Mouse (Mus musculus) kidney, embryonic 14.5 days (tissue): ENCODE measurements around the gene D430041D05Rik. TPM values are rescaled to one million over a fixed set of nuclear protein-coding genes. Genes with fewer than 3 reads are reported as not detected.
A peak's percentile ranks its signal among the peaks of the same experiment; 100 is the strongest.

Experiments
- ATAC-seq: fragments of 200-750 bp; cut with Nextera tagmentation; 2 replicates; pipeline ENCODE4 v1.8.0; 2017; ENCODE audit warnings: moderate number of reproducible peaks, mild to moderate bottlenecking, moderate TSS enrichment, moderate library complexity; ENCODE audit not compliant: low FRiP score, low TSS enrichment
- H3K27ac ChIP-seq: fragments of 300-500 bp; sonication (generic); 2 replicates; pipeline ENCODE4 v1.5.1; 2014; ENCODE audit warnings: low read depth, mild to moderate bottlenecking, low read length, moderate library complexity, mixed read lengths
- H3K27me3 ChIP-seq: fragments of 300-500 bp; sonication (generic); 2 replicates; pipeline ENCODE4 v1.6.1; 2014; ENCODE audit warnings: mild to moderate bottlenecking, low read length; ENCODE audit not compliant: control insufficient read depth, insufficient read depth
- H3K36me3 ChIP-seq: fragments of 300-500 bp; sonication (generic); 2 replicates; pipeline ENCODE4 v1.6.1; 2014; ENCODE audit warnings: low read length, mixed read lengths; ENCODE audit not compliant: control insufficient read depth, insufficient read depth
- H3K4me1 ChIP-seq: fragments of 300-500 bp; sonication (generic); 2 replicates; pipeline ENCODE4 v1.6.1; 2014; ENCODE audit warnings: low read length, mixed read lengths; ENCODE audit not compliant: control insufficient read depth, insufficient read depth
- H3K4me2 ChIP-seq: fragments of 300-500 bp; sonication (generic); replicated peaks from 2 replicates; pipeline ENCODE4 v1.6.1; 2014; ENCODE audit warnings: low read depth, mild to moderate bottlenecking, low read length
- H3K4me3 ChIP-seq: fragments of 300-500 bp; sonication (generic); 2 replicates; pipeline ENCODE4 v1.5.1; 2014; ENCODE audit warnings: mild to moderate bottlenecking, low read length
- H3K9ac ChIP-seq: fragments of 300-500 bp; sonication (generic); 2 replicates; pipeline ENCODE4 v1.6.1; 2014; ENCODE audit warnings: low read depth, mild to moderate bottlenecking, low read length, moderate library complexity
- H3K9me3 ChIP-seq: fragments of 300-500 bp; sonication (generic); 2 replicates; pipeline ENCODE4 v1.6.1; 2016; ENCODE audit warnings: low read length; ENCODE audit not compliant: control insufficient read depth
- WGBS: fragments of 180-500 bp; shearing (Covaris S2); extraction: QIAGEN DNeasy Blood & Tissue Kit; methylation state at CpG from one replicate; pipeline ENCODE4 v1.1.7; 2014; 5-methylcytosine and 5-hydroxymethylcytosine counted together
- polyA plus RNA-seq: library from polyadenylated mRNA; unstranded; fragments of >200 nt; fragmentation: Nextera tagmentation; extraction: Ambion mirVana; gene quantifications from 2 replicates; pipeline ENCODE4 v1.2.1, GENCODE M21; 2014

D430041D05Rik gene
- polyA plus RNA-seq, 1 experiment from 2014 or later: 0.65 TPM

DNA sequence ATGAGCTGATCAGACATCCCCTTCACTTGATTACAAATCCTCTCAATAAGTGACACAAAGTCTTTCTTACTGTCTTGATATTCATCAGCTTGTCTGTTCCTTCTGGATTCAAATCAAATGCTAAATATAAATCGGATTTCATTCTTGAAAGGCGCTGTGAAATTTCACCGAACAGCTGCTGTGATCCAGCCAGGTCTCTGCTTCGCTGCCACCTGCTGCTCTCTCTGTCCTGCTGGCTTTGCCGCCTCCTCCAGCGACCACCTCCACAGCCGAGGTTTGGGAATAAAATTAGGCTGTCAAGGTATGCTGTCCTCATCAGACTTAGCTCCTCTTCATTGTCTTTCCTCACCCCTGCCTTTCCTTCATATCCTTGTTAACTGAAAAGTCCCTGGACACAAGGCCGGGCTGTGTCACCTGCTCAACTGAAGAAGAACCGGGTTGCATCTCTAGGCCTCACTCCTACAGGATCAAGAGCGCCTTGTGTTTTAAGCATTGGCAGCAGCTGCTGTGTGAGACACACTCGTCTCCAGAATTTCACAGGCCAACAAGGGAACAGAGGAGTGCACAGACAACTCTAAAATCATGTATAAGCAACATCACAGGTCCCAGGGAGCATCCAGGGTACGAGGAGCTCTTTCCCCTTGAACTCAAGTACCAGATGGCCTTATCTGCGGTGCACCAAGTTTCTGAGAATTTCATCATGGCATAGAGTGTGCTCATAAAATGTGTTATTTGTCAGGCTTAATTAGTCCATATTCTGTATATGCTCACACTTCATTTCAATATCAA lies 59.2 kb downstream of the D430041D05Rik start:
- Histone ChIP-seq H3K9ac (no peak overlapping the region), H3K4me2 (no peak overlapping the region), H3K27me3 (no peaks in the 10 kb centered on the region), H3K9me3 (no peaks in the 10 kb centered on the region), H3K4me1 (no peaks in the 10 kb centered on the region), H3K36me3 (no peaks in the 10 kb centered on the region), H3K4me3 (no peak overlapping the region), H3K27ac (no peak overlapping the region)
- no peak for ATAC-seq
- WGBS: 86% methylated on average over 13 of the region's 13 CpGs

- ATAC-seq: no peak
- no peak overlapping the region for H3K27ac ChIP-seq
- H3K36me3 ChIP-seq: no peaks in the 10 kb centered on the region
- H3K27me3 ChIP-seq: no peaks in the 10 kb centered on the region
- H3K4me3 ChIP-seq: no peak overlapping the region
- H3K4me2 ChIP-seq: no peak overlapping the region
- no peaks in the 10 kb centered on the region for H3K4me1 ChIP-seq
- H3K9me3 ChIP-seq: no peaks in the 10 kb centered on the region
- no peak overlapping the region for H3K9ac ChIP-seq
Observed at GRCm38 (mm10) chr2:104337619-104338018, 73.2 kb downstream of the D430041D05Rik start.

DNA sequence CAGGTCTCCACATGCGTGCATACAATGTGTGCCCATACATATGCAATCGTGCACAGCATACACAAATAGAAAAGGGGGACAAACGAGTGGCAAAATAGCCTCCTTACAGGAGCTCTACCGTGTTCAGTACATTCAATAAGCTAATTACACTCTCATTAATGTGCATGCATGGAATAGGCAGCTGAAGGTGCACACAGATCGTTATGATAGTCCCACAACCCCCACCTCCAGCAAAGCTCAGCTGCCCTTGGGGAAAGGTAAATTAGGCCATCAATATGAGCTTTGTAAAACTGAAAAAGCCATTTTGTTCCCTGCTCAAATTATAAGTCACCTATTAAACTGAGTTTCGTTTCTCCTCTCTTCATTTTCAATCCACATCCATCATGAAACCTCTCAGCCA lies 75.0 kb downstream of the D430041D05Rik start:
- no peak overlapping the region for H3K27ac ChIP-seq
- no peaks in the 10 kb centered on the region for H3K9me3 ChIP-seq
- H3K27me3 ChIP-seq: no peaks in the 10 kb centered on the region
- ATAC-seq: peak; percentile 76; the same call in 1 of the 2 replicates
- H3K9ac ChIP-seq: no peak overlapping the region
- H3K36me3 ChIP-seq: no peaks in the 10 kb centered on the region
- H3K4me1 ChIP-seq: no peaks in the 10 kb centered on the region
- H3K4me2 ChIP-seq: no peak overlapping the region
- H3K4me3 ChIP-seq: no peak overlapping the region
- 66% methylated on average over 6 of the region's 6 CpGs for WGBS

GRCm38 (mm10) chr2:104333952-104334351 lies 76.9 kb downstream of the D430041D05Rik start:
- no peak overlapping the region for H3K9ac ChIP-seq
- no peak overlapping the region for H3K27ac ChIP-seq
- WGBS: 74% methylated on average over 5 of the region's 5 CpGs
- H3K36me3 ChIP-seq: no peaks in the 10 kb centered on the region
- no peaks in the 10 kb centered on the region for H3K9me3 ChIP-seq
- no peak overlapping the region for H3K4me2 ChIP-seq
- ATAC-seq: no peak; the same call in 1 of the 2 replicates
- no peak overlapping the region for H3K4me3 ChIP-seq
- no peaks in the 10 kb centered on the region for H3K4me1 ChIP-seq
- H3K27me3 ChIP-seq: no peaks in the 10 kb centered on the region

DNA sequence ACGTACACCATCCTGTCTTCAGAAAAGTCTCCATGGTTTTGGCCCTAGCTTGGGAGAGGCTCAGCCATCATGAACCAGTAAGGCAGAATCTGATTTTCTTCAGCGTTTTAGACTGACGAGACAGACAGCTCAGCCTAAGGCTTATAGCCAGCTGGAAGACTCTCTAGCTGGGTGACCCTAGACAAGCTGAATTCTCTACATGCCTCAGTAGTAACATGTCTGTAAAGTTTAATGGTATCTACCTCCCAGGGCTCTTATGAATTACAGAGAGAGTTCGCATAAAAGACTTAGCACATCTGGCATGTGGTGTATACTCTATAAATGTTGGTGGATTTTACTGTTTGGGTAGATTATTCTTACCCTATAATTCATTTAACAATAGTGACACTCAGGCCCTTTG lies 78.1 kb downstream of the D430041D05Rik start:
- H3K9ac ChIP-seq: no peak overlapping the region
- no peaks in the 10 kb centered on the region for H3K4me1 ChIP-seq
- no peaks in the 10 kb centered on the region for H3K36me3 ChIP-seq
- WGBS: 82% methylated on average over 4 of the region's 4 CpGs
- H3K4me3 ChIP-seq: no peak overlapping the region
- no peak overlapping the region for H3K4me2 ChIP-seq
- no peaks in the 10 kb centered on the region for H3K9me3 ChIP-seq
- ATAC-seq: no peak
- no peak overlapping the region for H3K27ac ChIP-seq
- H3K27me3 ChIP-seq: no peaks in the 10 kb centered on the region

DNA sequence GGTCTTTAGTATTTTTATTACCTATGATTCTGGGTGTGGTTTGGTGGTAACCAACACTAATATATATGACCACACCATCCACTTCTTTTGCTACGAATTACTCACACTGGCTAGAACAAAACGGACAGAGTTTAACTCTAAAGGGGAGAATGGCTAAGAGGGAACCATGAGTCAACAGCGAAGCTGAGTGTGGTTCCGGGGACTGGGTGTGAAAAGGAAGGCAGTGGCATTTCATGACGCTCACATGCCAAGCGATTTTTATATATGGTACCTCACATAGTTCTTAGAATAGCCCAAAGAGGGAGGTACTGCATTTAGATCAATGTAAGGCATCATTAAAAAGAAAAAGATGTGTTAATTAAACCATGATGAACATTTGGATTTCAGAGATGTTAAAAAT lies 79.6 kb downstream of the D430041D05Rik start:
- H3K36me3 ChIP-seq: no peaks in the 10 kb centered on the region
- H3K4me3 ChIP-seq: no peak overlapping the region
- no peaks in the 10 kb centered on the region for H3K9me3 ChIP-seq
- no peak overlapping the region for H3K4me2 ChIP-seq
- 85% methylated on average over 6 of the region's 6 CpGs for WGBS
- H3K9ac ChIP-seq: no peak overlapping the region
- no peaks in the 10 kb centered on the region for H3K27me3 ChIP-seq
- H3K27ac ChIP-seq: no peak overlapping the region
- no peak for ATAC-seq
- no peaks in the 10 kb centered on the region for H3K4me1 ChIP-seq

DNA sequence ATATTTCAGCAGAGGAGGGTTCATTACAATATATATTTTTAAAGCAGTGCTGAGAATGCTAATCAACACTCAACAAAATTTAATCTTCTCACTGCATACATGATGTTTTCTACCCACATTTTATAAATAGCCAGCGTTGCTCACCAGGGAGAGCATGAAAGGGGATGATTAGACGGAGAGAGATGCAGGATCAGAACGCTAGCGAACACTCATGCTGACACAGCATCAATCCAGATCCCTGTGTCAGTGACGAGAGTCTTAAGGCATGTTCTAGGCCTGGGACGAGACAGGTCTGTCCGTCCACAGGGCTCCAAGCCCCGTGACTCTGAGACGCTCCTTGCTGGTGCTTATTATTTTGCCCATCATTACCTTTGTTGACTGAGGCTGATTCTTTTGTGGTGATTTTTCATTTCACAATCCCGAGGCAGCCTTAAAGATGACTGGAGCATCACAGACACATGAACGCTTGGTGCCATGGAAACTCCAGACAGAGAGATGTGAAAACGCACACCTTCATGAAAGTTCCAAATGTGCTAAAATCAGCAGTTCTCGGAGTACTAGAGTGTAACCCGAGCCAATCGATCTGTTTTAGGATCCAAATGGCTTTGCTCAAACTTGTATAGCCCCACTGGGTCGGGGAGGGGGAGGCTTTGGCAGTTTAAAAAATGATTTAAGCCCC lies 83.6 kb downstream of the D430041D05Rik start:
- no peak for ATAC-seq
- 49% methylated on average over 16 of the region's 16 CpGs for WGBS
- H3K9me3 ChIP-seq: no peaks in the 10 kb centered on the region

DNA sequence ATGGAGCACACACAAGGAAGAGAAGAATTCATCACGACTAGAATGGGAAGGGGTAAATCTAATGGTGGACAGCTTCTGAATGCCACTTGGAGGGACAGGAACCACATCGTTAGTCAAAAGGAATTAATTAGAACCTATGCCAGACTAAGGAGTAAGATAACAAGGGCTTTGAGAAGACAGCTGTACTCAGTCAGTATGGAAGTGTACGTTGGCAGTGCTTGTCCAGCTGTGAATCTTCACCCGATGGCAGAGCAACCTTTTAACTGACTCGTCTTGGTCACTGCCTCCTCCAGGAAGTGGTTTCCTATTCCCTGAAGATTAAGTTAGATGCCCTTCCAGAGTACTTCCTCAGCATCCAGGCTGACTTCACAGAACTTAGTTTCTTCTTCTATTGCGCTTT lies 87.0 kb downstream of the D430041D05Rik start:
- Histone ChIP-seq H3K4me2 (no peak overlapping the region), H3K9ac (no peak overlapping the region), H3K36me3 (no peaks in the 10 kb centered on the region), H3K9me3 (no peaks in the 10 kb centered on the region), H3K27me3 (no peaks in the 10 kb centered on the region), H3K27ac (no peak overlapping the region), H3K4me1 (peaks cover 10% of the 10 kb centered on the region; the same call in 1 of the 2 replicates), H3K4me3 (no peak overlapping the region)
- ATAC-seq: peak; percentile 67
- WGBS: 18% methylated on average over 6 of the region's 6 CpGs

More for the DNA sequence above, 83.6 kb downstream of the D430041D05Rik start:
- no peaks in the 10 kb centered on the region for H3K36me3 ChIP-seq
- no peak overlapping the region for H3K9ac ChIP-seq
- H3K4me2 ChIP-seq: no peak overlapping the region
- no peaks in the 10 kb centered on the region for H3K4me1 ChIP-seq
- no peak overlapping the region for H3K4me3 ChIP-seq
- H3K27me3 ChIP-seq: no peaks in the 10 kb centered on the region
- H3K27ac ChIP-seq: no peak overlapping the region

GRCm38 (mm10) chr2:104323351-104323750 lies 87.5 kb downstream of the D430041D05Rik start:
- no peak overlapping the region for H3K4me2 ChIP-seq
- no peak overlapping the region for H3K4me3 ChIP-seq
- no peak overlapping the region for H3K27ac ChIP-seq
- no peak overlapping the region for H3K9ac ChIP-seq
- H3K36me3 ChIP-seq: no peaks in the 10 kb centered on the region
- WGBS: 81% methylated on average over 5 of the region's 5 CpGs
- H3K9me3 ChIP-seq: no peaks in the 10 kb centered on the region
- no peaks in the 10 kb centered on the region for H3K27me3 ChIP-seq
- ATAC-seq: no peak
- H3K4me1 ChIP-seq: peaks cover 10% of the 10 kb centered on the region; the same call in 1 of the 2 replicates
